Mouse (Mus musculus) neutrophil, adult 5-6 weeks (primary cell): ENCODE results near the gene Xpa. TPM values are rescaled to one million over a fixed set of nuclear protein-coding genes. Genes with fewer than 3 reads are reported as not detected.
"Not testable (repeated sequence)": the region's sequence is repeated elsewhere in the genome, so short reads cannot be mapped to it uniquely, and the experiment has no call there.

Source experiments
- ATAC-seq: fragments of 151-379, 151-347 bp; 2 replicates; pipeline ENCODE4 v1.8.0; 2017; ENCODE audit warnings: mild to moderate bottlenecking, moderate TSS enrichment; ENCODE audit not compliant: insufficient number of reproducible peaks, poor library complexity, low FRiP score, severe bottlenecking; ENCODE audit errors: extremely low read depth
- total RNA-seq: library from RNA; stranded (forward); fragments of 200-1000 nt; gene quantifications from 2 replicates; pipeline ENCODE4 v1.2.3, GENCODE M21; 2017

Gene Xpa
- 62.5 and 81.4 TPM in 2 replicates for total RNA-seq

GRCm38 (mm10) chr4:46195781-46196487 is at the start of gene Xpa:
TSS of gene Xpa (minus strand) at chr4:46196311.
- ATAC-seq: peak; percentile 89

DNA sequence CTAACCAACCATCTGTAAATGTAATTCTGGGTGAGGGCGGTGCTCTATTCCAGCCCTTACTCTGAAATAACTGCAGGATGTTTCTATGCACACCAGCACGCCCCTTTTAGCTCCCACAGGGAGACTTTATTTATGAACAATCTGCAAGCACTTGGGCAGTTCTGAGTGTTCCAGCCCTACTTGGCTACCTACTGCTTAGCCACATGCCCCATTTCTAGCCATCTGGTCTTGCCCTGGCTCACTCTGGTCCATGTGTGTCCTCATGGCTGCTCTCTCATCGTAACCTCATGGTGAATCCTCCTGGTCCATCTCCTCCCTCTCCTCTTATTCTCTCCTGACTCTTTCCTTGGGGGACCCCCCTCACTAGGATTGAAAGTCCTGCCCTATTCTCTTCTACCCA is 39.8 kb upstream of the Xpa start:
- no peak for ATAC-seq

- ATAC-seq: no peak
These were observed 38.6 kb upstream of the Xpa start for GRCm38 (mm10) chr4:46234739-46235138.

GRCm38 (mm10) chr4:46226972-46227535 is 30.9 kb upstream of the Xpa start:
- no peak for ATAC-seq

- ATAC-seq: no peak
These were observed 25.0 kb upstream of the Xpa start for GRCm38 (mm10) chr4:46221090-46221489.

DNA sequence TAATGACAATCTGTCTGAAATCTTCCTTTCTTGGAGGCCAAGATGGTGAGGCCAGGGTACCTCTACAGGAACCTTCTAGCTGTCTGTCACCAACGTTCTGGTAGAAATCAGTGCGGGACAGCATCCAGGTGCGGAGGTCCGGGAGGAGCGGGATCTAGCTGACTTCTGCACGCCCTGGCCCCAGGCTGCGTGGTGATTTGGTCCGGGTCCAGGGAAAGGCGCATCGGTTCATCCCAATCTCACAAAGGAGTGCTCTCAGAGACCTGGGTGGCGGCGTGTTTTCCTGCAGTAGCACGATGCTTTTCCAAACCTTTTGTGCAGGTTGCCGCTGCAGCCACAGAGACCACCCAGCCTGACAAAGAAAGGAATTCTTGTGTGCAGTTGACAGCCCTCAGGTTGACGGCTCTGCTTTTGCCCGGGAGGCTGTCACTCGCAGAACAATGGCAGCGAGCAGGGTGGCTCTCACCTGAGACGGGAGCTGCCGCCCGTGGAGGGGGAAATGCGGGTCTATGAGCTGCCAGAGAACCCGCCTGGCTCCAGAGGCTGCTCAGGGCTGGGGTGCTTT is 6.5 kb upstream of the Xpa start:
- ATAC-seq: no peak

DNA sequence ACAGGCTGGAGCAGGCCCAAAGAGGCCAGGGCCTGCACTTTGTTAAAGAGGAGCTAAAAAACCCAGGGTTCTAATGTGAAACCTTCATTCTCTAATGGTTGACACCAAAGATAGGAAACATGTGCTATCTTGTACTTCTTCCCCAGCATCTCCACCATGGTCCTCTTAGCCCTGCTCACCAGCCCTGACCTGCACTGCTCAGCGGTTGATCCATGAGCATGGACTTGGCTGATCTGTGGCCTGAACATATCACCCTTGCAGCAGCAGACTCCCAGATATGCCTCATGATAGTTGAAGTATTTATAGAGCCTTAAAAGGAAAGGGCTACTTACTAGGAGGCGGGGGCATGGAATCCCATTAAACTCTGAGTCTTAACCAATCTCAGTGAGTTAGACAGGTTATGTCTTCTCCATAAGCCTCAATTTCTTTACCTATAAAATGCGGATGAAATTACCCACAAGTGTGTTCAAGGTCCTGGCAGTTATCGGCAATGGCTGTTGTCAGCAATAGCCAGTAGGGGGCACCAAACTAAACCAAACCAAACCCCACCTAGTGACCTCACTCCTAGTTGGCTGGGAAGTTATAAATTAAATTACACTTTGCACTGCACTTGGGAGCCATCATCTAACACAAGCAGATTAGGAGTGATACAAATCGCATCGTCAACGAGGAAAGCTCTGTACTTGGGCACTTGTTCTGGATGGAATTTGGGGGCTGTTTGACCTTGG is 5.9 kb upstream of the Xpa start:
- ATAC-seq: peak; percentile 72; the same call in 1 of the 2 replicates

- ATAC-seq: no peak
These were observed 2.0 kb upstream of the Xpa start for GRCm38 (mm10) chr4:46198064-46198463.

DNA sequence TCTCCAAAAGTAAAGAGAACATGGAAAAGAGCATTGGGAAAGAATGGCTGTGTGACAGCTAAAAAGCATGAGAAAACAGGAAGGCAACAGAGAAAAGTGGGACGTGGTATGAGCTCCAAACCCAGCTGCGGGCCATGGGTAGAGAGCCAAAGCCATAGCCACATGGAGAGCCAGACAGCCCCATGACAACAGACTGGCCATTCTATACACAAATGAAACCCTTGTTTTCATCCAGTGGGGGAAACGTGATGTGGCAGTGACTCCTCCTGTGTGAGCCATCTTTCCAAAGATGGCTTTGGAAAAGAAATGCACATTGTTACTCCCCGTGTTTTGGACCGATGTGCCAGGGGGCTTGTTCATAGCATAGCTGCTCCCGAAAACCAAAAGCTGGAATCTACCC is 402 bp upstream of the Xpa start:
- no peak for ATAC-seq

DNA sequence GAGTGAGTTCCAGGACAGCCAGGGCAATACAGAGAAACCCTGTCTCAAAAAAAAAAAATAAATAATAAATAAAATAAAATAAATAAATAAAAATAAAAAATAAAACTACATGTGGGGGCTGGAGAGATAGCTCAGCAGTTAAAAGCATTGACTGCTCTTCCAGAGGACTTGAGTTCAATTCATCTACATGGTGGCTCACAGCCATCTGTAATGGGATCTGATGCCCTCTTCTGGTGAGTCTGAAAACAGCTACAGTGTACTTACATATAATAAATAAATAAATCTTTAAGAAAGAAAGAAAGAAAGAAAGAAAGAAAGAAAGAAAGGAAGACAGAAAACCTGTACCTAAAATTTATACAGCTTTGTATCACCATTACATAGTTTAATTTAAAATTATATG is 4.1 kb downstream of the Xpa start:
- not testable (repeated sequence) for ATAC-seq

DNA sequence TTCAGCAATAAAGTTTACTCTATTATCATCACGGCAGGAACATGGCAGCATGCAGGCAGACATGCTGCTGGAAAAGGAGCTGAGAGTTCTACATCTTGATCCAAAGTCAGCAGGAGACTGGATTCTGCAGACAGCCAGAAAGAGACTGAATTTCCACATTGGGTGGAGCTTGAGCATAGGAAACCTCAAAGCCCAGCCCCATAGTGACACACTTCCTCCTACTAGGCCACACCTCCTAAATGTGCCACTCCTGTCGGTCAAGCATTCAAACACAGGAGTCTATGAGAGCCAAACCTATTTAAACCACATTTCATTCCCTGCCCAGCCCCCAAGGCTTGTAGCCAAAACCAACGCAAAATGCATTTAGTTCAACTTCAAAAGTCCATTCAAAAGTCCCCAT is 9.6 kb downstream of the Xpa start:
- no peak for ATAC-seq

- ATAC-seq: no peak
These were observed 10.2 kb downstream of the Xpa start for GRCm38 (mm10) chr4:46185890-46186289.

GRCm38 (mm10) chr4:46185423-46185822 is 10.7 kb downstream of the Xpa start:
- ATAC-seq: no peak

DNA sequence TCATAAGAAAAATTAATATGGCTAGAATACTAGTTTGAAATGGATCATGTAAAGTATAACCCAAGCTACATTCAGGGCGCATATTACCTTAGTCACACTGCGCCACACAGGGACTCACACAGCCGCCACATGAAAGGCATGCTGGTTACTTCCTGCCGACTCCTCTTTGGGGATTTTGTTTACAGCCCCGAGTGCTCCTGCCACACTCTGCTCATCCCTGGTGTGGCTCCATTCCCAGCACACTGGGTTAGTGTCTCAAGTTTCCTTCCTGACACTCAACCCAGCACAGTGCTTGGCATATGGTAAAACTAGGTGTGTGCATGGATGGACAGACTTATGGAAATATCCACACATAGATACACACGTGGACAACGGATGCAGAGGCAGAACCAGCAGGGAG is 13.9 kb downstream of the Xpa start:
- ATAC-seq: no peak

DNA sequence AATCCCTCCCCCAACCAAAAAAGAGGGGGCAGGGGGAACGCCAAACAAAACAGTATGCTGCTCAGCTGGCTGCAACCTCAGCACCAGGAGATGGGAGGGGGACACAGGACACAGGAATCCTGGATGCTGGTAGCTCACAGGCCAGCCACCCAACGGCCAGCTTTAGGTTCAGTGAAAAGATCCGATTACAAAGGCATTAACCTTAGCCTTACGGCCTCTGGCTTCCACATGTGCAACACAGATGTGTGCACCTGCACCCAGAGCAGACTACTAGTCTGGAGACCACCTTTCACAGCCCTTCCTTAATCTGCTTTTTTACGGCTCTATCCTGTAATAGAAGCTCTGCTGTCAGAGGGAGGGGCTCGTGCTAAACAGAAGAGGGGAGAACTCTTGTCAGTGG is 14.9 kb downstream of the Xpa start:
- ATAC-seq: no peak

DNA sequence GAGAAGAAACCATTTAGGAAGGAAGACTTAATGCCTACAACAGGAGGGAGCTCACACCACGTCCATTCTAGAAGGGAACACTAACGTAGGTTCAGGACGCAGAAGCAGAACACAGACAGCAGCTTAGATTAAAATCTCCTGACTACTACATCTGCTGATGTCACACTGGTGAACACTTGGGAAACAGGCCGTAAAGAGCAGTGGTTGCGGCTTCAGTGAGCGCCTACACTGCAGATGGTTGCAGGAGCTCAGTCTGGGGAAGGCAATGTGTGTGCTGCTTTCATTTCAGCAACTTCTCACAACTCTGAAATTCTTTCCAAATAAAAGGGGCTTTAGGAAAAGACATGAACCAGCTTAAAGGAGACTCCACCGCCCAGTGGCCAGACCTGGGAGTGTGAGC is 18.6 kb downstream of the Xpa start:
- ATAC-seq: no peak

DNA sequence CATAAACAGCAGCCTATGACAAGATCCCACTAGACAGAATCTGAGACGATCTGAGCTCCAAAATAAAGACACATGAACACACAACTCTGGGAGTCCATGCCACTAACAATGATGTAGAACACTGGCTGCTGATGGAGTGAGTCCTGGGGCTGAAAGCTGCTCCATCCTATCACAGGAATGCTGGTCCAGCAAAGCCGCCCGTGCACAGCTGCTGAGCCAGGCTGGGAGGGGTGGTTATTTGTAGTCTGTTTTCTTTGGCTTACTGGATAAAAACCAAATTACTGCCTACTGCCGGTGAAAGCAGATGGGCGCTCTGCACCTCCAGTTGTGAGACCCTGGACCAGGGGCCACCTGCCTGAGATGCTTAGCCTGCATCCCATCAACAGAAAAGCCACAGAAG is 19.1 kb downstream of the Xpa start:
- ATAC-seq: no peak

DNA sequence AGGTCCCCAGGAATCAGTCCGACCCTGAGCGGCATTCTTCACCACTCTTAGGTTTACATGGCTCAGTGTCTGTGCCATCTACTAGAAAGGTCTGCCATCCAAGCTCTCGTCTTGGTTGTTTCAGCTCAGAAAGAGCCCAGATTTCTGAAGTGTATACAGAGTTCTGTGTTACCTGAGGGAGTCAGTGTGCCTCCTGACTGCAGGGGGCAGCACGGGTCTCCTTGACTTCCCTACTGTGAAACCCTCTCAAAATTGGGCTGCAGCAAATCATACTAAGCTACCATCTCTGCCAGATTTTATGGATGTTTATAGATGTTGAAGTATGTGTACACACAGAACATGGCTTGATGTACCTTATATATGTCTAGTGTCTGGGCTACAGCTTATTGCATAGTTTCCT is 19.8 kb downstream of the Xpa start:
- no peak for ATAC-seq

DNA sequence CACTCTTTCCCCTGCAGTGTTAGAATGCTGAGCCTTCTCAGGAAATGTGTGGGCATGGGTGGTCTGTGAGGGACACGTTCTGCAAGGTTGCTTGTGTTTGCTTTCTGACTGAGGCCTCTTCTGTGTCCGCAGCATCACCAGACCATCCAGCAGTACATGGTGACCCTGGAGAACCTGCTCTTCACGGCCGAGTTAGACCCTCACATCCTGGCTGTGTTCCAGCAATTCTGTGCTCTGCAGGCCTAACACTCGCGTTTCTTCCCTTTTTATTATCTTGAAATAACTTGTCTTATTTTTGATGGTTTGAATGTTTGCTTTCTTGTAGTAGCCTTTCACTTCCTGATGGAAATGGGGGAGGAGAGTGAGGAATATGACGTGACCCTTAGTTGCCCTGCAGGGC is 24.4 kb downstream of the Xpa start:
- ATAC-seq: no peak

DNA sequence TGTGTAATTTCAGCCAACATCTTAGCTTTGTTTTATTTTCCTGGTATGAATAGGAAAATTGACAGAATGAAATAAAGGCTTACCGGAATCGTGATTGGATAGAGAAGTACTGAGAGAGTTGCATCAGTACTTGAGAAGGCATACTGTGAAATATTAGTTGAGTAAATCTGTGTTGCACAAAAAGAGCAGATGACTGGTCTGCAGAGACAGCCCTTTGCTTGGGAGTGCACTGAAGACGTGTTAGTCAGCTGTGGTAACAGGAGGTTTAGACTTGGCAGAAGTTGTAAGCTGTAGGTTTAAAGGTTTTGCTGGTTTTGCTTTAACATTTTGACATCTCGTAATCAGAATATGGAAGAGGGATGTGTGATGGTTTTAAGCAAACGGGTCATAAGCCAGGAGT is 30.3 kb downstream of the Xpa start:
- ATAC-seq: no peak
